Mouse (Mus musculus) embryonic facial prominence, embryonic 15.5 days (tissue): ENCODE measurements at regions not wholly inside any gene's neighbourhood (a gene's known extent, or its start where the extent isn't known, plus 50 kb on each side); places are given as distances from the start of the nearest gene placed in this dataset.

Experiments
- ATAC-seq: fragments of 200-750 bp; cut with Nextera tagmentation; 2 replicates; pipeline ENCODE4 v1.8.0; 2017; ENCODE audit warnings: low read depth, moderate TSS enrichment; ENCODE audit not compliant: insufficient number of reproducible peaks, low FRiP score, low TSS enrichment
- H3K27ac ChIP-seq: fragments of 300-500 bp; sonication (generic); replicated peaks from 2 replicates; pipeline ENCODE4 v1.5.1; 2015; ENCODE audit warnings: mild to moderate bottlenecking, inconsistent platforms
- H3K27me3 ChIP-seq: fragments of 300-500 bp; sonication (generic); 2 replicates; pipeline ENCODE4 v1.6.1; 2015; ENCODE audit warnings: inconsistent platforms
- H3K36me3 ChIP-seq: fragments of 300-500 bp; sonication (generic); 2 replicates; pipeline ENCODE4 v1.6.1; 2015; ENCODE audit warnings: mild to moderate bottlenecking, inconsistent platforms
- H3K4me1 ChIP-seq: fragments of 300-500 bp; sonication (generic); 2 replicates; pipeline ENCODE4 v1.6.1; 2015; ENCODE audit warnings: inconsistent platforms
- H3K4me2 ChIP-seq: fragments of 300-500 bp; sonication (generic); replicated peaks from 2 replicates; pipeline ENCODE4 v1.6.1; 2015; ENCODE audit warnings: mild to moderate bottlenecking, inconsistent platforms
- H3K4me3 ChIP-seq: fragments of 300-500 bp; sonication (generic); replicated peaks from 2 replicates; pipeline ENCODE4 v1.5.1; 2015; ENCODE audit warnings: mild to moderate bottlenecking, inconsistent platforms
- H3K9ac ChIP-seq: fragments of 300-500 bp; sonication (generic); 2 replicates; pipeline ENCODE4 v1.6.1; 2015; ENCODE audit warnings: inconsistent platforms
- H3K9me3 ChIP-seq: fragments of 300-500 bp; sonication (generic); replicated peaks from 2 replicates; pipeline ENCODE4 v1.6.1; 2016; ENCODE audit warnings: inconsistent platforms
- WGBS: fragments of 180-500 bp; shearing (Covaris S2); methylation state at CpG from one replicate; pipeline ENCODE4 v1.1.7; 2015; 5-methylcytosine and 5-hydroxymethylcytosine counted together

DNA sequence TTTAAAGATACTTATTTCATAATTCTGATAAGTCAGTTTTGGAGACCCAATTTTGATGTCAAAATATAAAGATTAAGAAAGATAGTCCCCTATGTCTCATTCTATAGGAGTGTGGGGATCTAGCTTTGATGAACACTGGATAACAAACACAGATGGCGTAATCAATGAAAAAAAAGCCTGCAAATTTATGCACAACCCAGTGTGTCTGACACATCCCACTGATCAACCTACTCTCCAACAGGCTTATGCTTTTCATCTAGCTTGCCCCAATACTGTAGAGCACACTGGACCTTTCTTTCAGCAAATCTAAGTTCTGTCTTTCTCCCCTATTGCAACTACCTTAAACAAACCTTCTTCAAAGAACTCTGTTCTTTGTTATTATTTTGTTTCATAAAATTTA is 302.0 kb upstream of the Tram1l1 start:
- Histone ChIP-seq H3K36me3 (no peaks in the 10 kb centered on the region), H3K9ac (no peak overlapping the region), H3K9me3 (no peaks in the 10 kb centered on the region), H3K4me3 (no peak overlapping the region), H3K27ac (no peak overlapping the region), H3K4me2 (no peak overlapping the region), H3K27me3 (no peaks in the 10 kb centered on the region), H3K4me1 (no peaks in the 10 kb centered on the region)
- ATAC-seq = no peak
- WGBS = 95% methylated on average over 1 of the region's 1 CpGs

DNA sequence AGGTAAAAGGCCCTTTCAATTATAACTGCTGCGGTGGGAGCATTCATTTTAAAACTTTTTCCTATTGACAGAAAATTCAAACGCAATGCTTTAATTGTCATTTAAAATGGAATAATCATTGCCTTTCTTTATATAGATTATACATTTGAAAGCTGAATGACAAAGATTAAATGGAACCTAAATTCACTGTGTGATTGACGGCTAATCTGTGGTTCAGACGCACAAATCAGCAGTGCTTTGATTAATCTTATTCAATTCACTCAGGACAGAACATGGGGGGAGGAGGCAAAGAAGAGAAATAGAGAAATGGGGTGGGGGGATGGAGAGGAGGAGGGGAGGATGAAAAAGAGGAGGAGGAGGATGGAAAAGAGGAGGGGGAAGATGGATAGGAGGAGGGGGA is 294.5 kb upstream of the Tram1l1 start:
- WGBS = 74% methylated on average over 4 of the region's 4 CpGs
- ATAC-seq = no peak
- Histone ChIP-seq H3K4me3 (no peak overlapping the region), H3K36me3 (no peaks in the 10 kb centered on the region), H3K9ac (no peak overlapping the region), H3K4me2 (no peak overlapping the region), H3K4me1 (no peaks in the 10 kb centered on the region), H3K9me3 (no peaks in the 10 kb centered on the region), H3K27ac (no peak overlapping the region), H3K27me3 (no peaks in the 10 kb centered on the region)

DNA sequence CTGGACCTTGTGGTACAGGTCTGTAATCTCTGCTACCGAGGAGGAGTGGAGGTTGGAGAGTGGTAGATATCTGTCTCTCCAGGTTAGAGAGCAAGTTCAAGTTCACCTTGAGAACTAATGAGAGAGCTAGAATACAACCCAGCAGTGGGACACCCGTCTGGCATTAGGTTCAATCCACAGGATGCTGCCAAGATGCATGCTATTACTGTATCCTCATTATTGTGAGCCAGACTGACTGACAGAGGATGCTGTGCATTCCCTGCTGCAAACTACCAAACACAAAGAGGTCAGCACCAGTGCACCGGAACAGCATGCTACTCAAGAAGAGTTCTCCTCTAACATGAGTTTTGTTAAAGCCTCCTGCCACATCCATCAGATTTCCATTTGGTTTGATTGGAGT is 253.6 kb upstream of the Tram1l1 start:
- 55% methylated on average over 3 of the region's 3 CpGs for WGBS
- Histone ChIP-seq H3K9ac (no peak overlapping the region), H3K27me3 (no peaks in the 10 kb centered on the region), H3K27ac (no peak overlapping the region), H3K36me3 (no peaks in the 10 kb centered on the region), H3K9me3 (no peaks in the 10 kb centered on the region), H3K4me3 (no peak overlapping the region), H3K4me1 (no peaks in the 10 kb centered on the region), H3K4me2 (no peak overlapping the region)
- ATAC-seq = no peak

DNA sequence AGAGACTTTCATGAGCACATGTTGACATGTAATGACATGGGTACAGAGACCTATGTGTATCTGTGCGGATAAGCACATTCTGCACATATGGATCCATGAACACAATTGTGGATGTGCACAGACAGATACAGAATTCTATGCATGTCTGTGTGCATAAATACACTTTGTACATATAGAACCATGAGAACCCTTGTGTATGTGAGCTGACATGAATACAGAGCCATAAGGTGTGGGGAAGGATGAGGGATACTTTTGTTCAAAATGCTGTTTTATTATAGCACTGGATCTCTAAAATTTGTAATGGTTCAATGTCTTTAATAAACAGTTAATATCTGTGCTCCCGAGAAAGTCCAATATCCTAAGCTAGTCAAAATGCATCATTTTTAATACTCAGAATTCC is 253.1 kb upstream of the Tram1l1 start:
- no peak overlapping the region for H3K27ac ChIP-seq
- H3K36me3 ChIP-seq = no peaks in the 10 kb centered on the region
- H3K4me2 ChIP-seq = no peak overlapping the region
- ATAC-seq = no peak
- no peak overlapping the region for H3K9ac ChIP-seq
- H3K4me3 ChIP-seq = no peak overlapping the region
- no peaks in the 10 kb centered on the region for H3K4me1 ChIP-seq
- WGBS = 66% methylated on average over 2 of the region's 2 CpGs
- H3K9me3 ChIP-seq = no peaks in the 10 kb centered on the region
- no peaks in the 10 kb centered on the region for H3K27me3 ChIP-seq

DNA sequence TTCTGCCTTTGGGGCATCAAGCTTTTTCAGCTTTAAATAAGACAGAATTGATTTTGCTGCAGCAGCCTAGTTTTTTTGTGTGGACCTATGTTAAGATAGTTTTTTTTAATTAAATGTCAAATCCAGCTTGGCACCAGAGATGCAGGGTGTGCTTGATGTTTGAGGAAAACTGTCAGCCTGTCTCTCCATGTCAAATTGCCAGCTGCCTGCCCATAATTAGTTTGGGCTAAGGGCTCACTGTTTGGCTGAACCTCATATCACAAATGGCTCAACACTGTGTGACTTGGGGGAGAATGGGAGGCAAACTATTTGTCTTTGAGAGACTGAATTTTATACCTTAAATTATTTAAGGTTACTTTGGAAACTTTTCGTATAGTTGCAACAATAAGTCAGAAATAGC is 252.7 kb upstream of the Tram1l1 start:
- H3K9me3 ChIP-seq = no peaks in the 10 kb centered on the region
- no peak overlapping the region for H3K4me3 ChIP-seq
- 57% methylated on average over 1 of the region's 1 CpGs for WGBS
- no peaks in the 10 kb centered on the region for H3K27me3 ChIP-seq
- no peaks in the 10 kb centered on the region for H3K4me1 ChIP-seq
- no peak for ATAC-seq
- no peaks in the 10 kb centered on the region for H3K36me3 ChIP-seq
- no peak overlapping the region for H3K27ac ChIP-seq
- no peak overlapping the region for H3K9ac ChIP-seq
- H3K4me2 ChIP-seq = no peak overlapping the region

DNA sequence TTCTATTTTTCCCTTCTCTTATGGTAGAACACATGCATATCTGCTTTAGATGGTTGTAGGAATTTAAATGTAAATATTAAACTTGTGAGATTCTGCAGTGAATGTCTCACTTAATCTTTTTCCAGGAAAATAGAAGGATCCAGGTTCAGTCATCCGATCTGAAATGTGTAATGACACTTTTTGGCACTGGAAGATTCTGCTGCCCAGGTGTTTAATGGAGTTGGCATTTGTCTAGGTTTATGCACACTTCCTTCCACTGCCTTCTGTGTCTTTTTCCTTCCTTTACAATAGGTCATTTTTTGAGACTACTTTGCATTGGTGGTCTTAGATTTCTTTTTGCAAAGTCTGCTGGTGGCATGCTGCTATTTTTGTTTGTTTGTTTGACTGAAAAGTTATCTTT is 251.5 kb upstream of the Tram1l1 start:
- H3K9me3 ChIP-seq = no peaks in the 10 kb centered on the region
- 66% methylated on average over 1 of the region's 1 CpGs for WGBS

DNA sequence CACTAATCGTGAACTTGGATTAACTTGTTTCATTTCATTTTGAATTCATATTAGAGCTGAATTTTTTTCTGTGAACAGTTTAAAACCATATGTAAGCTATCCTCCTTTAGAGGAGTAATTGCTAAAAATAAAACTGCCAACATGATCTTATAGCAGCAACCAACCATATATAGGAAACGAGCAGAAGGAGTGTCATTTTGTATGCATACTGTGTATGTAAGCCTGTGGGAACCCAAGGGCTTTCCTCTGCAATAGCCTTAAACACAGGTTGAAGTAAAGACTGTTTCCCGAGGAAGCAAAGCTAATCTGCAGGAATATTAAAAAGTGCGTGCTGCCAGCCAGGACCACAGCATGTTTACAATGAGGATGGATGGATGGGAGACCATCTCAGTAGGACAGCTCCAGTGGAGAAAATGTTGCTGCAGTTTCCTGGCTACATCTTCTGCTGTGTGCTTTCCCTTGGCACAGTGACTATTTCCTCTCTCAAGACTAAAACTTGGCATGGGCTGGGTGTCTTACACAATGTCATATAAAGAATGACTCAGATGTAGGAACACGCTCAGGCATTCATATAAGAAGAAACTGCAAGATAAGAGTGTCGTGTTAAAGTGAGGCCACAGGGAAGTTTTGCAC is 244.6 kb upstream of the Tram1l1 start:
- H3K4me2 ChIP-seq = no peak overlapping the region; the same call in 1 of the 2 replicates
- no peaks in the 10 kb centered on the region for H3K36me3 ChIP-seq
- H3K27ac ChIP-seq = peak overlapping the region; percentile 55; the same call in 1 of the 2 replicates
- no peaks in the 10 kb centered on the region for H3K9me3 ChIP-seq
- WGBS = 43% methylated on average over 6 of the region's 6 CpGs
- no peak overlapping the region for H3K4me3 ChIP-seq
- no peaks in the 10 kb centered on the region for H3K27me3 ChIP-seq
- no peak overlapping the region for H3K9ac ChIP-seq
- no peaks in the 10 kb centered on the region for H3K4me1 ChIP-seq
- no peak for ATAC-seq

More for the DNA sequence above, 251.5 kb upstream of the Tram1l1 start:
- no peaks in the 10 kb centered on the region for H3K4me1 ChIP-seq
- ATAC-seq = no peak
- H3K27ac ChIP-seq = no peak overlapping the region
- no peak overlapping the region for H3K4me2 ChIP-seq
- no peak overlapping the region for H3K4me3 ChIP-seq
- no peaks in the 10 kb centered on the region for H3K27me3 ChIP-seq
- H3K9ac ChIP-seq = no peak overlapping the region
- no peaks in the 10 kb centered on the region for H3K36me3 ChIP-seq

DNA sequence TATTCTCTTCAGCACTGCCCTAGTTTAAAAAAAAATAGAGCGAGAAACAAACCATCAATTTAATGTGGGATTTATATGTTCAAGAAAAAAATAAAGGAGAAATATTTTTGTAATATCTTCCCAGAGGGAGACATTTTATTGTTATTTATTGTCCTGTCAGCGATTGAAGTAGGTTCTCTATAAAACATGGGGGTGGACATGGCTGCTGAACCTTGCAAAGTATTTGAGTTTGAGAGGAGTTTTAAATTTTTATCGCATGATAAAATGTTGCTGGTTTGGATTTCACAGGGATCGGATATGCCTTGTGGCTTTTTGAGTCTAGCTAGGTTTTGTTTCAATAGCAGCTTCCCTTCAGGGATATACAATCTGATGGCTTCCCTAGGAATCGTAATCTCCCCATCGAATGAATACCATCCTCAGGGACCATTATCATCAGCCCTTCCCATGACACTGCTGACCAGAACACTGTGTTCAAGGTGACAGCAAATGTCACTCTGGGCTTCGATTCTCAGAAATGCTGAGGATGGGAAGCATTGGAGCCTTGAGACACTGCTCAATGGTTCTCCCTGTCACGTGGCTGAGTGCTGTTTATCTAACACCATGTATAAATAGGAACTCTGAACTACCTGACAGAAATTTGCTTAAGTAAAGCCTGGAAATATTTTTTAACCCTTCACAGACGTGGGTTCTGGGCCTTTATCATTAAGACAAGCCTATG is 228.1 kb upstream of the Tram1l1 start:
- no peaks in the 10 kb centered on the region for H3K27me3 ChIP-seq
- no peak overlapping the region for H3K4me2 ChIP-seq
- 53% methylated on average over 9 of the region's 9 CpGs for WGBS
- no peak overlapping the region for H3K4me3 ChIP-seq
- H3K9me3 ChIP-seq = no peaks in the 10 kb centered on the region
- H3K27ac ChIP-seq = no peak overlapping the region
- H3K9ac ChIP-seq = no peak overlapping the region
- H3K4me1 ChIP-seq = no peaks in the 10 kb centered on the region
- ATAC-seq = no peak
- no peaks in the 10 kb centered on the region for H3K36me3 ChIP-seq

DNA sequence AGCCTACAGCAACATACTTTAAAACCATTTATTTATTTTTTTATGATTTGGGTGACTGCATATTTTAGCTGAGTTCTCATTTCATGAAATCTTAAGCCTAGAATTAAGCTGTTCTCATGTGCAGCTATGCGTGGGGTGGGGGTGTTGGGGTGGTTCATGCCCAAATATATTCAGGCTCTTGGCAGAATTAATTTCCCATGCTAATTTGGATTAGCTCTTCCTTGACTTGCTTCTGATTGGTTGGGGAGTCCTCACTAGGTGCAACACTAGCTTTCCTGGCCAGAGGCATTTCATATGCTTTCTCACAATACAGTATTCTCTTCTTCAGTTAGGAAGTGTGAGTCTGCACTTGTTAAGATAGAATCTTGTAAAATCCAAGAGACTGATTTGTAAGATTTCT is 206.7 kb upstream of the Tram1l1 start:
- H3K4me2 ChIP-seq = no peak overlapping the region
- H3K4me3 ChIP-seq = no peak overlapping the region
- WGBS = 60% methylated on average over 1 of the region's 1 CpGs
- no peaks in the 10 kb centered on the region for H3K9me3 ChIP-seq
- no peak for ATAC-seq
- no peak overlapping the region for H3K27ac ChIP-seq
- H3K36me3 ChIP-seq = no peaks in the 10 kb centered on the region
- H3K4me1 ChIP-seq = no peaks in the 10 kb centered on the region
- no peaks in the 10 kb centered on the region for H3K27me3 ChIP-seq
- H3K9ac ChIP-seq = no peak overlapping the region

DNA sequence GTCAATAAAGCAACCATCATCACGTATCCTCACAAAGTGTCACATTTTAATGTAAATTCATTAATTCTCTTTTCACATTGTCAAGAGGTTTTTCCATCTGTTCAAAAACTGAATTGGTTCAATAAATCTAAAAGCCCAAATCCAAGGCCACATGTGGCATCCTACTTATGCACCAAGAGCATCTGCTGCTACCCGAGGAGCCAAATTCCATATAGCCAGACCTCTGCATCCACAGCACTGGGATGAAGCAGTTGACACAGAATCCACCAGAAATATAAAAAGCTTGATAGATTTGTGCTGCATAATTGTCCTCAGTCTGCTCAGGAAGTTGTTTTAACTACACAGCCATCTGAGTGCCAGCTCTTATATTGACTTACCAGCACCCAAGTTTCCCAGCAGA is 164.4 kb upstream of the Tram1l1 start:
- no peak overlapping the region for H3K4me3 ChIP-seq
- 60% methylated on average over 2 of the region's 2 CpGs for WGBS
- H3K36me3 ChIP-seq = no peaks in the 10 kb centered on the region
- H3K27me3 ChIP-seq = no peaks in the 10 kb centered on the region
- H3K4me2 ChIP-seq = no peak overlapping the region
- no peak overlapping the region for H3K9ac ChIP-seq
- ATAC-seq = no peak
- H3K9me3 ChIP-seq = no peaks in the 10 kb centered on the region
- H3K27ac ChIP-seq = no peak overlapping the region
- no peaks in the 10 kb centered on the region for H3K4me1 ChIP-seq

DNA sequence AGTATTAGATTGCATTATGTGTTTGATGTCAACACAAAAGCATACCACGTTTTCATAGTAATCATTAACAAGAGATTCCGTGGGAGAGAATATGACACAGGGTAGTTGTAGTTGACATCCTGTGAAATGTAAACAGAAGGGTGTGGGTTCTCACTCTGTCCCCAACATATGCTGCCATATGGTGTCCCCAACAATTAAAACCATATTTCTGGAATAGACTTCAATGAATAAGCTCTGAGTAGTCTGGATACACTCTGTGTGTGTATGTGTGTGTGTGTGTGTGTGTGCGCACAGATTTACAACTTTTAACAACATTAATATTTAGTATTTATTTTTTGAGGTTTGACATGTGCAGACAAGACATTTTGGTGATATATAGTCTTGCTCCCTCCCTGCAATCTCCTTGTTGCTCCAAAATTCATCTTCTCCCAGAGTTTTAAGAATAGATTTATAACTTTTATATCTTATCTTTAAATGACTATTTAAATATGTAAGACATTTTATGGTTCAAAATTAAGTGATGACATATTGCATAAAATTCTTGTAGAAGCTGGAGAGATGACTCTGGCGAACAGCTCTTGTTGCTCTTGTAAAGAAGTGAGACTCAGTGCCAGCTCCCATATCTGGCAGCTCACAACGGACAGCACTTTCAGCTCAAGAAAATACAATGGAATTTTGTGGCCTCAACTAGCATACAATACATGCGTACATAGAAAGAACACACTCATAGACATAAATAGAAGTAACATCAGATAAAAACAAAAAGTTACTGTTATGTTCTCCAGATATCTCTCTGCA is 162.6 kb upstream of the Tram1l1 start:
- no peaks in the 10 kb centered on the region for H3K4me1 ChIP-seq
- H3K27ac ChIP-seq = no peak overlapping the region
- no peaks in the 10 kb centered on the region for H3K27me3 ChIP-seq
- no peaks in the 10 kb centered on the region for H3K9me3 ChIP-seq
- 55% methylated on average over 6 of the region's 6 CpGs for WGBS
- H3K4me3 ChIP-seq = no peak overlapping the region
- no peak for ATAC-seq
- H3K9ac ChIP-seq = no peak overlapping the region
- no peak overlapping the region for H3K4me2 ChIP-seq
- no peaks in the 10 kb centered on the region for H3K36me3 ChIP-seq
